In genomic region chr2:20525879-20526593, GRCm38 (mm10) we compare ENCODE assay signal across 9 mouse cellular contexts.
DNase-seq lines count a peak whose midpoint lies in the region; ATAC-seq and TF ChIP-seq lines count a peak whose summit lies in the region.
"Had no signal": no experiment of that assay in that cellular context is flagged by ENCODE, and none has a peak within 500 bp of the region (broad histone marks: within the 10 kb centered on the region; RNA-seq: fewer than 3 reads in every experiment).

No protein-coding gene starts in this region.

- peaks cover 12% of the 10 kb centered on the region for H3K36me3 ChIP-seq in intestine, postnatal 0 days (ENCODE audit: control insufficient read depth, insufficient read depth)

- peak; percentile 73 for ATAC-seq in intestine, postnatal 0 days

- no peaks in the 10 kb centered on the region for H3K9me3 ChIP-seq in intestine, postnatal 0 days (ENCODE audit: control insufficient read depth)

- no peak overlapping the region for H3K4me2 ChIP-seq in intestine, postnatal 0 days (replicated peaks; ENCODE audit: low read depth)

- peaks cover 2% of the 10 kb centered on the region; the same call in 1 of the 2 replicates for H3K4me1 ChIP-seq in intestine, postnatal 0 days (replicated peaks; ENCODE audit: control insufficient read depth, insufficient read depth, low read length)

- H3K4me3 ChIP-seq in intestine, postnatal 0 days (ENCODE audit: low read depth, low read length) = no peak overlapping the region
- H3K4me3 ChIP-seq: myocyte had no signal

- H3K9ac ChIP-seq in intestine, postnatal 0 days (ENCODE audit: low read depth, low read length) = no peak overlapping the region

- TF ChIP-seq CTCF in intestine, postnatal 0 days (IDR thresholded peaks at IDR 0.05; ENCODE audit: low read depth) = peak; percentile 57

- H3K27ac ChIP-seq in intestine, postnatal 0 days (ENCODE audit: low read depth, low read length) = peak overlapping the region; percentile 21; the same call in 1 of the 2 replicates

- peak; percentile 23 for DNase-seq in kidney, adult 11 months
- DNase-seq in kidney, adult 18-20 months = no peak
- peak; percentile 41 for DNase-seq in embryo, embryonic 10 days (ENCODE audit: low spot score)
- peak; percentile 44 for DNase-seq in retina, embryonic 14.5 days (ENCODE audit: low spot score)
- DNase-seq in cerebellum, adult 11 months = no peak
- DNase-seq in spleen, adult 12 weeks (ENCODE audit: low spot score) = no peak
- DNase-seq in left cerebral cortex, adult 9 months (ENCODE audit: low spot score in 2 of 2) = no peak

- WGBS in intestine, postnatal 0 days = 15% methylated on average over 4 of the region's 4 CpGs

- no peaks in the 10 kb centered on the region for H3K27me3 ChIP-seq in intestine, postnatal 0 days (replicated peaks; ENCODE audit: control insufficient read depth, insufficient read depth, low read length)

Comparison
In these comparisons a context has a peak if more than half of its experiments do, and no peak if none do; other contexts are left out.
1. DNase-seq: peak in kidney, adult 11 months (single experiment), embryo, embryonic 10 days (single experiment) and retina, embryonic 14.5 days (single experiment); none in kidney, adult 18-20 months (single experiment), cerebellum, adult 11 months (single experiment), spleen, adult 12 weeks (single experiment) and left cerebral cortex, adult 9 months (0 of 2).